Mouse (Mus musculus): ENCODE measurements at regions not wholly inside any gene's neighbourhood (a gene's known extent, or its start where the extent isn't known, plus 50 kb on each side); places are given as distances from the start of the nearest gene placed in this dataset.

DNA sequence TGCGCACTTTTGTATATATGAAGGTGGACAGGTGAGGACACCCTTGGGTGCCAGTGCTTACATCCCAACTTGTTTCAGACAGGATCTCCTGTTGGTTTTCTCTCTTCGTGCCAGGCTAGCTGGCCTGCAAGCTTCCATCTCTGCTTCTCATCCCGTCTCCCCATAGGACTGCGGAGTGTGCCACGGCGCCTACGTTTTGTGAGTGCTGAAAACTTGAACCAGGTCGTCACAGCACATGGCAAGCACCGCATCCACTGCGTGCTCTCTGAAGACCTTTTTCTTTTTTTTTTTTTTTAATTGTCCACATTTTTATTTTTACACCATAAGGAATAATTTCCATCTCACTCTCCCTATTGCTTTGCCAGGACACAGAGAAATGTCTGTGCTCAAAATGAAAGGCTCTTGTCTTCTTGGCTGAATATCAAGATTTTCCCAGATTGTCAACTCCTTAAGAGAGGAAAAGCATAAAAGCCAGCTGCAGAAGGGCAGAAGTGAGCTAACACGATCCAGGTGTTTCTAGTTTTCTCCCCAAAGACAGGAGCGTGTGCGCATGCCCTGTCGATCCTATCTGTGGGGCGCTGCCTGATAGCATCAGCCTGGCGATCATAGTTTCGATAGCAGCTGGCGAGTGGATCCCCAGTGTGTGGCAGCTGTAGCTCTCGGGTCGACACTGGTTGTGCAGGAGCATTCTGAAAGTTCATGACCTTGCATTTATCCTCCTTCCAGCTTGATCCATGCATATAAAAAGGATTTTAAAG is 326.4 kb upstream of the Ddhd1 start:
- no peak for DNase-seq (ENCODE audit: low spot score)

DNA sequence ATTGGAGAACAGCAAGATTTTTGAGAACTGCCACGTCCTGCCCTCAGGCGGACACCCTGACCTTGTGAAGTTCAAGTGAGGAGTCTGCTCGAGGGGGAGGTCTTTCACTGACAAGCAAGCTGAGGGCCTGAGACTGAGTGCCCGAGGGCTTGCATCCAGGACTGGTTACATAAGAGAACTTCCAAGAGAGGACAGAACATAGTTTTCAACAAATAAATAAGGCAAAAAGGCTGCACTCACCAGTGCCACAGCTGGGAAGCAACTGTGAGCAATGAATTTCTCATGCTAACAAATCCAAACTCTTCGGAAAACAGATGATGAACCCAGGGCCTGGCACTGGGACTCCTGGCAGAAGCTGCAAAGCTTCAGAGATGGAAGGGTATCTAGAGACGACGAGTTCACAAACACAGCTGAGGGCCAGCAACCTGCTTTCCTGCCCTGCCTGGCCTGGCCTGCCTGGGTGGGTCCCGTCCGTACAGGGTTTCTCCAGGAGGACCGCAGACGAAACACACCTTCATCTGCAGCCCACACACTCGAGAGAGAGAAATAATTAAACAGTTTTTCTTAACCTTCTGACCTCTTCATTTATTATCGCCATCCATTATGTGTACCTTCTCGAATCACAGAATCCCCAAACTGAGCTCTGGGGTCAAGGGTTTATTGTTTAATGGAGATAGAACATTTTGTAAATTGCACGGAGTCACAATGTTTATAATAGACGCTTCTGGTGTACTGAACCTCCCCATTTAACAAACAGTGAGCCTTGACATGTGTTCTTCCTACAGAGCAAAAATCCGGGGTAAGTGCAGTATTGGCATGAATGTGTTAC is 334.3 kb upstream of the Ddhd1 start:
- DNase-seq (ENCODE audit: low spot score), result peak; percentile 27

DNA sequence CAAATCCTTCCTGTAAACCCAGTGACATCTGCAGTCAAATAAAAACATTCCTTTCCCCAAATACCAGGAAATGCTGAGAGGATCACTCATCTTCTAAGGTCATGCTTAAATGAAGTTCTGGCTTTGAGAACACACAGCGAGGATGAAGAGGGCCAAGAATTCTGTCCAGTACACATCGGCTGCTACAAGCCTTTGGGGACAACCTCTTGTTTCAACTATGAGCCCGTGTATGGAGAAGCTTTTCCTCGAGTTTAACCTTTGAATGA is 334.9 kb upstream of the Ddhd1 start:
- no peak for DNase-seq (ENCODE audit: low spot score)

DNA sequence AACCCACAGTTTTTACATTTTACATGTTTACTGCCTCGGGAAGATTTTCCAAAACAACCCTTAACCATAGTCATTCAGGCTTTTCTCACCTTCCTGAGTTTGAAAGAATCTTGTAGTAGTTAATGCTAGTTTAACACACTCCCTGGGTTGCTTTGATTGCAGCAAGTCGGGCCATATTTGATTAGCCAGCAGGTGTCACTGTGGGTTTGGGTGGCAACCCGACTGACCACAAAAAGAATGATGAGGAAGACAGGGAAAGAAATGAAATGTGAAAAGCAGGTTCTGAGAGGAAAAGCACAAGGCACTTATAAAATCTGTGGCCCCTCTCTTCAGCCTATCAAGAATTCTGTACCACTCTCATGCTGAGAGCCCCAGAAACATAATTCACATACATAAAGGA is 335.7 kb upstream of the Ddhd1 start:
- DNase-seq (ENCODE audit: low spot score), result peak; percentile 67

GRCm38 (mm10) chr14:45996760-45997159 is 338.8 kb upstream of the Ddhd1 start:
- DNase-seq (ENCODE audit: low spot score), result no peak

- DNase-seq (ENCODE audit: low spot score), result no peak
These were observed 346.1 kb upstream of the Ddhd1 start for GRCm38 (mm10) chr14:46004078-46004477.

- no peak for DNase-seq (ENCODE audit: low spot score)
These were observed 347.4 kb upstream of the Ddhd1 start for GRCm38 (mm10) chr14:46005307-46005706.

DNA sequence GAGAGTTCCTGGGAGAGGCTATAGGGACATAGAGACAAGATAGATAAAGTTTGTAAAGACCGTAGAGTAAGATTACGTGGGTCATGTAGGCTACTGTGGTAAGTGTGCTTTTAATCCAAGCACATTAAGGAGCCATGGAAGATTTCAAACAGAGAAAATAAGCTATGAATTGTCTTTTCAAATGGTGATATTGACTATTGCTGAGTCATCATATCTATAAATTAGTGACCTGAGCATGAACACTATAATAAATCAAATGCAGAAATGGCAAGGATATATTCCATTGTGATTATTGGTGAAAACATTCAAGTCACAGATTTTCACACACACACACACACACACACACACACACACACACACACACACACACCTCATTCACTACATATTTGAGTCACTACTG is 355.3 kb upstream of the Ddhd1 start:
- DNase-seq (ENCODE audit: low spot score), result no peak

GRCm38 (mm10) chr14:46014090-46014489 is 356.1 kb upstream of the Ddhd1 start:
- DNase-seq (ENCODE audit: low spot score), result no peak

- no peak for DNase-seq (ENCODE audit: low spot score)
These were observed 357.9 kb upstream of the Ddhd1 start for GRCm38 (mm10) chr14:46015682-46016400.

GRCm38 (mm10) chr14:46016701-46017106 is 358.8 kb upstream of the Ddhd1 start:
- no peak for DNase-seq (ENCODE audit: low spot score)

DNA sequence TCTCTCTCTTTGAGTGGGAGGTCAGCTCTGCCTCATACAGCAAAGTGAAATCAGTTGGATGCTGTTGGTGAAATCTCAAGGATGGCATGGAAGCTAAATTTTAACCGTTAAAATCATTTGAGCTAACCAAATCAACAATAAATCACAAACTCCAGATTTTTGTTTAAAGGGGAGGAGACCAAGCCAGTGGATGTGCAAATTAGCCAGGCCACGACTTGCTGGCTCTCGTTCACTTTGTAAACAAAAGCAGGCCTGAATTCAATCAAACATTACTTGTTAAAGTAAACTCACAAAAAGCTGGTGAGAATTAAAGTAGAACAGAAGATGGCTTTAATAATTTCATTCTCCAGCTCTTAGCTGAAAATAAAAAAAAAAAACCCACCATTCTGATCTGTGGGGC is 359.3 kb upstream of the Ddhd1 start:
- no peak for DNase-seq (ENCODE audit: low spot score)

DNA sequence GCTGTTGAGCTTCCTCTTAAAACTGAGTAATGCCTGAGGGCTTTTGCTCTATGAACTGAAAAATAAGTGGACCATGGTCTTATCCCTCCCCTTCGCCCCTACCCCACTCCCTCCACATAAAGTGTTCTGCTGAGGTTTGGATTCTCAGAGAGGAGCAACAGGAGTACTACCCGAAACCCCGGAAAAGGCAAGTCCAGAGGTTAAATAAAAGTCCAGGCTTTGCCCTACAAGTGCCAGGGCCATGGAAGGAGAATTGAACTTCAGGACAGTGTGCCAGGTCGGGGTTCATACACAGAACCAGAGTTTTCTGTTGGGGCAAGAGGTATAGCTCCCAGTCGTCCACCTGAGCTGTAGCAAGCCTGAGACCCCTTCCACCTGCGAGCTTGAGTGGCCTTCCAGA is 360.0 kb upstream of the Ddhd1 start:
- DNase-seq (ENCODE audit: low spot score), result no peak

DNA sequence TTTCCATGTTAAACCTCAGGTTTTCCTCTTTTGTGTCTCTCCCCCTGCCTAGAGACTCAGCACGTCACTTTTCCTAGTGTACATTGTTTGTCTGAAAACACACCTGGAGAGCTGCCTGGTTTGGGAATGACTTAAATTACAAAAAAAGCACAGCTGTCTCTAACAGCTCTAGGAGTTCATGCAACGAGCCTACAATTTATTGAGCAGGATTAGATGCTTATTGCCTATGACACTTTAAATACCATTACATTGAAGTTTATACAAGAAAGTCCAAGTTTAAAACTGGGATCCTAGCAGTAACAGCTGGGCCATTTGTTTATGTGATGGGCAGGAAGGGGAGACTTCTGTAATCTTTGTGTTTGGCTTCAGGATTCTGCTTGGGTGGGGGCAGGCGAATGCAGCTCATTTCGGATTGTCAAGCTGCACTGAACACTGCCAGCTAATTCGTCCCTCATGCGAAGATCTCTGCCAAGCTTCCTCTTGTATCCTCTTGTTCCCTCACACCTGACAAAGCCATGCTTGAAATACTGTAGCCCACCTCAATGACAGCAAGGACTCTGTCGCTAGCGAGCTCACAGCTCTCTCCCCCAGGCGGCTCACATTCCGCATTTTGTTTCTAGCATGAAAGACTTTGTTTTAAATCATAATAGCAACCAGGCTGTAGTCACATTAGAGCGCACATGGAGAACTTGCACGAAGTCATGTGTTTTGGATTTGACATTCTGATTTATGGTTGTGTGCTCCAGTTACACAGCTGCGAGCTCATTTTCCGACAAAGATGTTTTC is 359.8 kb upstream of the Gm15217 start:
- peak; percentile 6 for DNase-seq (ENCODE audit: low spot score)

GRCm38 (mm10) chr14:46034301-46034700 is 344.9 kb upstream of the Gm15217 start:
- no peak for DNase-seq (ENCODE audit: low spot score)

- peak; percentile 20 for DNase-seq (ENCODE audit: low spot score)
These were observed 318.4 kb upstream of the Gm15217 start for GRCm38 (mm10) chr14:46060622-46061381.

DNA sequence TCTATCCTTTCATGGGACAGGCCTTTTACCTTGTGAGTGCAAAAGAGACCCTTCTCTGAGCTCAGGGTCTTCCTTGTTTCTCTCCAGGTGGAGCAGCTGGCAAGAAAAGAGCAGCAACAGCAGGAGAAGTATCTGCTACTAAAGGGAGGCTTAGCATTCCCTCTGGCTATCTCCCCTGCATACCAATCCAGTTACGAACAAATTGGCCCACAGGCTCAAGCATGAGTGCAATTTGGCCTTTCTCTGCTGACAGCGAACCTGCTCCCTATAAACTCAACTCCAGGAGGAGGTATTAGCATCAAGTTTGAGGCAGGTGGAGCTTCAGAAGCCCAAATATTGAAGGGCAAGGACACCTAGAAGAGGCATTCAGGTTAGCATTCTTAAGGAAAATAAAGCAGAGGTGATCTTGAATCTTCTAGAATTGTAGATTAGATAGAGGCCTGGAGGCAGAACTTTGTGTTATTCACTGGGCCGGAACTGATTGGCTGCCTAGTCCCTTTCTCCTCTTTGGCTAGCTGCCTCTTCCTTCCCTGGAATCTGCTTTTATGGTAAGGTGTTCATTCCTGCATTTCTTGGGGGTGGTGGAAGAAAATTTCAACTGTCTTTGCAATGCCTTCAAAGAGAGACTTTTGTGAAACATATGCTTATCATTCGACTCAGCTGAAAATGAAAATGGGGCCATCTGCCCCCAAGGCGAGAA is 312.0 kb upstream of the Gm15217 start:
- peak; percentile 9 for DNase-seq (ENCODE audit: low spot score)

GRCm38 (mm10) chr14:46071244-46071643 is 308.0 kb upstream of the Gm15217 start:
- no peak for DNase-seq (ENCODE audit: low spot score)

GRCm38 (mm10) chr14:46076738-46077137 is 302.5 kb upstream of the Gm15217 start:
- DNase-seq (ENCODE audit: low spot score), result no peak

DNA sequence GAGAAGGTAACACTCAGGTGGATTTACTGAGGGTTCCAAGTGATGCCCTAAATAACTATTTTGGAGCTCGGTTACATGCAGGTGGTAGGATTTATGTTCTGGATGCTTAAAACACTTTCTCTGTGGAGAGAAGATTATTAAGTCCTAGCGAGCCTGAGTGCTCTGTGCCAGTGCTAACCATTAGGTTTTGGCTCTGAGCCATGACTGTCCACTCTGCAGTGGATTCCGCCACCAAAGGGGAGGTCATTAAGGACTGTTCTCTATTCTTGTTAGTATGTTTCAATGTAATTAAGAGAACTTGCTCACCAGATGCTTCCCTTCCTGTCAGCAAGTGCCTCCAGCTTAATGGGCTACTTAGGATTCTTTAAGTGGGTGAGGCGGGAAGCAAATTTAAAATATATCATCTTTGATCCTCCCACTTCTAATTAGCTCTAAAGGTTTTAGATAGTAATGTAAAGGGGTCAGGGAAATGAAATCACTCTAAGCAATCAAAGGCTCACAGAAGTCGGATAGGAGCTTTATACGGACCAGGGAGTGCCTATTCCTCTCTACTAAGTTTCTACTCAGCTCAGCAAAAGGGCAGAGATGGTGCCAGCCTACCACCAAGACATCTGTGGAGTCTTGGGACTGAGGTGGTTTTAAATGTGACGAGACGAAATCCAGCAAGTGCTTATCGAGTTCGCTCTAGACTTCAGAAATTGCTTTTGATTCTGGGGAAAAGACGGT is 301.6 kb upstream of the Gm15217 start:
- no peak for DNase-seq (ENCODE audit: low spot score)

Measured in urinary bladder, postnatal 25 days (tissue).